ENCODE assay signal across 9 mouse cellular contexts in the genomic region with DNA sequence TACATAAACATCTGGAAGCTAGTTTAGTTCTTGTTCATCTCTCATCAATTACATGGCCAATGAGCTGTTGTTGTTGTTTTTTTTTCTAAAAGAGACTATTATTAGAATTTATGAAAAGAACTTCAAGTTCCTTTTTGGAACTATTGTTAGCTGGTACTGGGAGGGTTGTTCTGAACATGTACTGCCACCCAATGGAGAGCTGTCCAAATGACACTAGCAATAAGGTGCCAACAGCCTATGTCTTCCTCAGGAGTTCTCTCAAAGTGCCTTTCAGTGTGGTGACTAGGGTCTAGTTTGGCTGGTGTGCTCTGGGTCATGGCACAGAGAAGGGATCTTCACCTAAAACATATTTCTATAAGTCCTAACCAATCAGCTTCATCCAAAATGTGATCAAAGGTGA.
A peak's percentile ranks its signal among the peaks of the same experiment; 100 is the strongest.
DNase-seq lines count a peak whose midpoint lies in the region; ATAC-seq and TF ChIP-seq lines count a peak whose summit lies in the region.
"Had no signal": no experiment of that assay in that cellular context is flagged by ENCODE, and none has a peak within 500 bp of the region (broad histone marks: within the 10 kb centered on the region; RNA-seq: fewer than 3 reads in every experiment).

No protein-coding gene starts in this region.

- ATAC-seq in Patski, result no peak
- peak; percentile 59; the same call in 1 of the 2 replicates for ATAC-seq in kidney, embryonic 16.5 days (ENCODE audit: low FRiP score, low TSS enrichment)
- ATAC-seq in megakaryocyte-erythroid progenitor cell, adult 5-6 weeks (replicated peaks; ENCODE audit: low FRiP score, low TSS enrichment, poor library complexity, severe bottlenecking), result peak; percentile 96

- DNase-seq in left cerebral cortex, adult 11 months (ENCODE audit: low spot score), result peak; percentile 16
- DNase-seq in left cerebral cortex, postnatal 4 days, result no peak
- DNase-seq in Patski (ENCODE audit: low read depth, low spot score), result no peak
- DNase-seq in brain, adult 2 months (ENCODE audit: low read depth, low spot score), result peak; percentile 60
- no peak for DNase-seq in c-Kit-positive CD71-positive TER-119-positive erythroid progenitor cells, embryonic 14.5 days (ENCODE audit: low spot score)
- DNase-seq in yolk sac, embryonic 10.5 days (ENCODE audit: low spot score), result no peak

- CTCF ChIA-PET in Patski (lab: Charles Lee), result interaction anchor here (0.7 to 3.7 kb wide), 20 partner anchors 10 to 880 kb away, joined by 3 to 22 read pairs (median 4); a partner anchor contains a TSS

- no peaks in the 10 kb centered on the region for H3K4me1 ChIP-seq in kidney, embryonic 16.5 days (ENCODE audit: insufficient read depth, low read length)
- H3K4me1 ChIP-seq: limb, embryonic 13.5 days had no signal

- H3K36me3 ChIP-seq in kidney, embryonic 16.5 days (ENCODE audit: insufficient read depth, low read length), result no peaks in the 10 kb centered on the region
- H3K36me3 ChIP-seq: limb, embryonic 13.5 days had no signal

- POLR2A ChIA-PET in Patski (lab: Charles Lee), result interaction anchor here (0.6 to 2.2 kb wide), 6 partner anchors 73 to 306 kb away, joined by 5 to 12 read pairs (median 5); a partner anchor contains a TSS

- H3K9ac ChIP-seq in kidney, embryonic 16.5 days (replicated peaks; ENCODE audit: low read length), result no peak overlapping the region
- H3K9ac ChIP-seq: limb, embryonic 13.5 days had no signal

- no peak overlapping the region for H3K4me3 ChIP-seq in kidney, embryonic 16.5 days (ENCODE audit: low read length)
- H3K4me3 ChIP-seq: limb, embryonic 13.5 days had no signal

- in situ Hi-C loops in Patski (cut with MboI; ENCODE audit: low pct_unique_long_range_greater_than_20kb), result loop anchor here (5.0 to 10.0 kb wide), 3 partner anchors 75 to 883 kb away; a partner anchor contains a TSS

- intact Hi-C loops in left cerebral cortex, postnatal 4 days (cut with DNase I), result loop anchor here (5.0 kb wide), 1 partner anchor 250 kb away; no protein-coding TSS in a partner anchor

- no peaks in the 10 kb centered on the region for H3K9me3 ChIP-seq in kidney, embryonic 16.5 days (ENCODE audit: low read length)
- H3K9me3 ChIP-seq: limb, embryonic 13.5 days had no signal

- no peaks in the 10 kb centered on the region for H3K27me3 ChIP-seq in Patski
- no peaks in the 10 kb centered on the region for H3K27me3 ChIP-seq in kidney, embryonic 16.5 days (ENCODE audit: insufficient read depth, low read length)
- H3K27me3 ChIP-seq: limb, embryonic 13.5 days had no signal

- no peak overlapping the region for H3K4me2 ChIP-seq in kidney, embryonic 16.5 days (replicated peaks; ENCODE audit: low read depth, low read length)
- H3K4me2 ChIP-seq: limb, embryonic 13.5 days had no signal

- H3K27ac ChIP-seq in kidney, embryonic 16.5 days (ENCODE audit: low read length), result no peak overlapping the region
- H3K27ac ChIP-seq: limb, embryonic 13.5 days had no signal

- TF ChIP-seq CTCF in Patski (IDR thresholded peaks at IDR 0.05), result peak; percentile 74

Comparison
In these comparisons a context has a peak if more than half of its experiments do, and no peak if none do; other contexts are left out.
1. DNase-seq: peak in left cerebral cortex, adult 11 months (single experiment) and brain, adult 2 months (single experiment); none in left cerebral cortex, postnatal 4 days (single experiment), Patski (single experiment), c-Kit-positive CD71-positive TER-119-positive erythroid progenitor cells, embryonic 14.5 days (single experiment) and yolk sac, embryonic 10.5 days (single experiment).